Mouse (Mus musculus) forebrain, embryonic 16.5 days (tissue): ENCODE data around the gene Spata31d1b. TPM values are rescaled to one million over a fixed set of nuclear protein-coding genes. Genes with fewer than 3 reads are reported as not detected.

Source experiments
- ATAC-seq: fragments of 200-750 bp; cut with Nextera tagmentation; 2 replicates; pipeline ENCODE4 v1.8.0; 2017; ENCODE audit warnings: mild to moderate bottlenecking, moderate library complexity
- H3K27ac ChIP-seq: fragments of 300-500 bp; sonication (generic); 2 replicates; pipeline ENCODE4 v1.5.1; 2014; ENCODE audit warnings: low read length, control low read depth
- H3K27me3 ChIP-seq: fragments of 300-500 bp; sonication (generic); replicated peaks from 2 replicates; pipeline ENCODE4 v1.6.1; 2014; ENCODE audit warnings: low read length; ENCODE audit not compliant: control insufficient read depth, insufficient read depth
- H3K36me3 ChIP-seq: fragments of 300-500 bp; sonication (generic); 2 replicates; pipeline ENCODE4 v1.6.1; 2014; ENCODE audit not compliant: control insufficient read depth, insufficient read depth
- H3K4me1 ChIP-seq: fragments of 300-500 bp; sonication (generic); replicated peaks from 2 replicates; pipeline ENCODE4 v1.6.1; 2014; ENCODE audit warnings: low read length; ENCODE audit not compliant: control insufficient read depth, insufficient read depth
- H3K4me2 ChIP-seq: fragments of 300-500 bp; sonication (generic); 2 replicates; pipeline ENCODE4 v1.6.1; 2014; ENCODE audit warnings: mild to moderate bottlenecking, low read length, control low read depth
- H3K4me3 ChIP-seq: fragments of 300-500 bp; sonication (generic); replicated peaks from 2 replicates; pipeline ENCODE4 v1.5.1; 2014; ENCODE audit warnings: mild to moderate bottlenecking, low read length, control low read depth
- H3K9ac ChIP-seq: fragments of 300-500 bp; sonication (generic); replicated peaks from 2 replicates; pipeline ENCODE4 v1.6.1; 2014; ENCODE audit warnings: low read depth, low read length, control low read depth
- H3K9me3 ChIP-seq: fragments of 300-500 bp; sonication (generic); 2 replicates; pipeline ENCODE4 v1.6.1; 2016; ENCODE audit warnings: low read length; ENCODE audit not compliant: control insufficient read depth
- WGBS: fragments of 180-500 bp; shearing (Covaris S2); extraction: QIAGEN DNeasy Blood & Tissue Kit; methylation state at CpG from one replicate; pipeline ENCODE4 v1.1.7; 2014; 5-methylcytosine and 5-hydroxymethylcytosine counted together
- polyA plus RNA-seq: library from polyadenylated mRNA; unstranded; fragments of >200 nt; fragmentation: Nextera tagmentation; extraction: Ambion mirVana; gene quantifications from 2 replicates; pipeline ENCODE4 v1.2.1, GENCODE M21; 2015

The Spata31d1b gene
- polyA plus RNA-seq, 1 experiment from 2014 or later, result not detected

GRCm38 (mm10) chr13:59674761-59675150 lies 37.3 kb upstream of the Spata31d1b start:
- peak overlapping the region; percentile 59 for H3K4me2 ChIP-seq
- under 1% methylated on average over 13 of the region's 13 CpGs for WGBS
- no peaks in the 10 kb centered on the region for H3K36me3 ChIP-seq
- no peaks in the 10 kb centered on the region for H3K9me3 ChIP-seq
- H3K9ac ChIP-seq, result peak overlapping the region; percentile 85
- peaks cover 22% of the 10 kb centered on the region for H3K4me1 ChIP-seq
- H3K27me3 ChIP-seq, result no peaks in the 10 kb centered on the region
- 0 out of 2 replicates have a peak, but pooled peaks have one; percentile 24 for ATAC-seq
- H3K27ac ChIP-seq, result peak overlapping the region; percentile 85
- peak overlapping the region; percentile 74 for H3K4me3 ChIP-seq

GRCm38 (mm10) chr13:59675151-59676011 lies 36.7 kb upstream of the Spata31d1b start, which contains the start of gene Golm1:
Gene Golm1 (minus strand): TSS chr13:59675811.
- no peaks in the 10 kb centered on the region for H3K27me3 ChIP-seq

GRCm38 (mm10) chr13:59676316-59677229 lies 35.5 kb upstream of the Spata31d1b start:
- Histone ChIP-seq H3K4me2 (no peak overlapping the region), H3K4me3 (no peak overlapping the region), H3K27ac (no peak overlapping the region), H3K27me3 (no peaks in the 10 kb centered on the region), H3K36me3 (no peaks in the 10 kb centered on the region), H3K9ac (no peak overlapping the region), H3K4me1 (peaks cover 20% of the 10 kb centered on the region), H3K9me3 (no peaks in the 10 kb centered on the region)
- 85% methylated on average over 12 of the region's 12 CpGs for WGBS
- ATAC-seq, result no peak

More at GRCm38 (mm10) chr13:59675151-59676011, 36.7 kb upstream of the Spata31d1b start, which contains the start of gene Golm1:
- under 1% methylated on average over 41 of the region's 61 CpGs for WGBS
- peak within 1 kb of the TSS; percentile 74 for H3K4me3 ChIP-seq
- H3K4me2 ChIP-seq, result peak within 1 kb of the TSS; percentile 59
- peaks cover 22% of the 10 kb centered on the region for H3K4me1 ChIP-seq
- H3K9ac ChIP-seq, result peak within 1 kb of the TSS; percentile 85
- no peaks in the 10 kb centered on the region for H3K9me3 ChIP-seq
- H3K27ac ChIP-seq, result peak within 1 kb of the TSS; percentile 85
- H3K36me3 ChIP-seq, result no peaks in the 10 kb centered on the region
- ATAC-seq, result peak; percentile 77

GRCm38 (mm10) chr13:59679306-59679705 lies 32.8 kb upstream of the Spata31d1b start:
- no peak overlapping the region for H3K27ac ChIP-seq
- H3K4me1 ChIP-seq, result no peaks in the 10 kb centered on the region; the same call in 1 of the 2 replicates
- WGBS, result 64% methylated on average over 4 of the region's 4 CpGs
- H3K27me3 ChIP-seq, result no peaks in the 10 kb centered on the region
- H3K9ac ChIP-seq, result no peak overlapping the region
- H3K36me3 ChIP-seq, result no peaks in the 10 kb centered on the region
- ATAC-seq, result no peak
- no peak overlapping the region for H3K4me3 ChIP-seq
- no peak overlapping the region for H3K4me2 ChIP-seq
- H3K9me3 ChIP-seq, result no peaks in the 10 kb centered on the region

- Histone ChIP-seq H3K9ac (no peak overlapping the region), H3K4me1 (no peaks in the 10 kb centered on the region), H3K4me3 (no peak overlapping the region), H3K9me3 (no peaks in the 10 kb centered on the region), H3K27ac (no peak overlapping the region), H3K36me3 (no peaks in the 10 kb centered on the region), H3K4me2 (no peak overlapping the region), H3K27me3 (no peaks in the 10 kb centered on the region)
- ATAC-seq, result no peak
- WGBS, result 77% methylated on average over 4 of the region's 4 CpGs
Measured at GRCm38 (mm10) chr13:59679908-59680307, 32.2 kb upstream of the Spata31d1b start.

GRCm38 (mm10) chr13:59682629-59683028 lies 29.5 kb upstream of the Spata31d1b start:
- no peak overlapping the region for H3K9ac ChIP-seq
- 42% methylated on average over 7 of the region's 7 CpGs for WGBS
- no peak overlapping the region for H3K4me2 ChIP-seq
- no peak overlapping the region for H3K27ac ChIP-seq
- no peaks in the 10 kb centered on the region for H3K27me3 ChIP-seq
- H3K9me3 ChIP-seq, result no peaks in the 10 kb centered on the region
- no peak for ATAC-seq
- H3K4me3 ChIP-seq, result no peak overlapping the region
- H3K36me3 ChIP-seq, result no peaks in the 10 kb centered on the region
- H3K4me1 ChIP-seq, result no peaks in the 10 kb centered on the region

GRCm38 (mm10) chr13:59685236-59685635 lies 26.8 kb upstream of the Spata31d1b start:
- Histone ChIP-seq H3K4me3 (no peak overlapping the region), H3K9ac (no peak overlapping the region), H3K4me1 (no peaks in the 10 kb centered on the region), H3K27ac (no peak overlapping the region), H3K27me3 (no peaks in the 10 kb centered on the region), H3K36me3 (no peaks in the 10 kb centered on the region), H3K9me3 (no peaks in the 10 kb centered on the region), H3K4me2 (no peak overlapping the region)
- no peak for ATAC-seq
- 78% methylated on average over 3 of the region's 3 CpGs for WGBS

GRCm38 (mm10) chr13:59688338-59688770 lies 23.7 kb upstream of the Spata31d1b start:
- no peaks in the 10 kb centered on the region for H3K27me3 ChIP-seq
- no peak overlapping the region for H3K9ac ChIP-seq
- H3K4me3 ChIP-seq, result no peak overlapping the region
- no peaks in the 10 kb centered on the region for H3K9me3 ChIP-seq
- no peak overlapping the region for H3K27ac ChIP-seq
- no peak overlapping the region for H3K4me2 ChIP-seq
- no peak for ATAC-seq
- WGBS, result 71% methylated on average over 13 of the region's 13 CpGs
- H3K4me1 ChIP-seq, result no peaks in the 10 kb centered on the region
- no peaks in the 10 kb centered on the region for H3K36me3 ChIP-seq

GRCm38 (mm10) chr13:59689313-59689712 lies 22.8 kb upstream of the Spata31d1b start:
- H3K4me2 ChIP-seq, result no peak overlapping the region
- ATAC-seq, result no peak
- H3K9ac ChIP-seq, result no peak overlapping the region
- no peaks in the 10 kb centered on the region for H3K4me1 ChIP-seq
- H3K9me3 ChIP-seq, result no peaks in the 10 kb centered on the region
- H3K27ac ChIP-seq, result no peak overlapping the region
- H3K36me3 ChIP-seq, result no peaks in the 10 kb centered on the region
- 90% methylated on average over 9 of the region's 9 CpGs for WGBS
- H3K4me3 ChIP-seq, result no peak overlapping the region
- no peaks in the 10 kb centered on the region for H3K27me3 ChIP-seq
